Mouse (Mus musculus) MEL (cell line): Measurements from ENCODE around the gene Fam178b. TPM values are rescaled to one million over a fixed set of nuclear protein-coding genes. Genes with fewer than 3 reads are reported as not detected.

Experiments
- DNase-seq: peaks from one replicate; pipeline ENCODE4 v3.0.0; 2011; ENCODE audit warnings: low read depth, low spot score
- H3K27ac ChIP-seq: 2 replicates; pipeline ENCODE4 v1.5.1; 2012; ENCODE audit warnings: low read depth, mild to moderate bottlenecking, control low read depth, low read length, moderate library complexity; ENCODE audit not compliant: control insufficient read depth
- H3K27me3 ChIP-seq, 2 experiments: fragments of 150-350 bp in 1 of 2; sonication (generic) in 1 of 2; 2 replicates each; pipeline ENCODE4 v1.6.1; 2012; ENCODE audit warnings: low read length in 2 of 2, mild to moderate bottlenecking in 2 of 2, improper control_type of control experiment in 1 of 2, moderate library complexity in 1 of 2; ENCODE audit not compliant: insufficient read depth in 2 of 2, control insufficient read depth in 1 of 2
- H3K36me3 ChIP-seq, 2 experiments: 2 replicates each; pipeline ENCODE4 v1.6.1; 2012 to 2014; ENCODE audit warnings: low read length in 2 of 2, improper control_type of control experiment in 1 of 2, inconsistent platforms in 1 of 2, mild to moderate bottlenecking in 1 of 2; ENCODE audit not compliant: insufficient read depth in 2 of 2, control insufficient read depth in 1 of 2
- H3K4me1 ChIP-seq, 2 experiments: fragments of 150-350 bp in 1 of 2; sonication (generic) in 1 of 2; 2 replicates each; pipeline ENCODE4 v1.6.1; 2012; ENCODE audit warnings: low read length in 2 of 2, improper control_type of control experiment in 1 of 2, mild to moderate bottlenecking in 1 of 2; ENCODE audit not compliant: insufficient read depth in 2 of 2, control insufficient read depth in 1 of 2
- H3K4me3 ChIP-seq, 2 experiments: fragments of 150-350 bp in 1 of 2; sonication (generic) in 1 of 2; 2 replicates each; pipeline ENCODE4 v1.5.1; 2012; ENCODE audit warnings: low read depth in 2 of 2, low read length in 2 of 2, mild to moderate bottlenecking in 2 of 2, moderate library complexity in 2 of 2, control low read depth in 1 of 2, improper control_type of control experiment in 1 of 2; ENCODE audit not compliant: control insufficient read depth in 1 of 2, insufficient read depth in 1 of 2
- H3K79me2 ChIP-seq: 2 replicates; pipeline ENCODE4 v1.6.1; 2012; ENCODE audit warnings: mild to moderate bottlenecking, low read length, moderate library complexity; ENCODE audit not compliant: control insufficient read depth, poor library complexity, insufficient read depth
- H3K9ac ChIP-seq: 2 replicates; pipeline ENCODE4 v1.6.1; 2012; ENCODE audit warnings: low read depth, mild to moderate bottlenecking, control low read depth, low read length, moderate library complexity; ENCODE audit not compliant: control insufficient read depth, poor library complexity, severe bottlenecking
- H3K9me3 ChIP-seq: fragments of 150-350 bp; sonication (generic); replicated peaks from 2 replicates; pipeline ENCODE4 v1.6.1; 2012; ENCODE audit warnings: mild to moderate bottlenecking, low read length, improper control_type of control experiment, moderate library complexity; ENCODE audit not compliant: insufficient read depth
- CHD1 ChIP-seq: IDR thresholded peaks from 2 replicates; pipeline ENCODE4 v1.6.1; 2012; ENCODE audit warnings: low read depth, mild to moderate bottlenecking, inconsistent platforms, low read length, improper control_type of control experiment
- CHD2 ChIP-seq: IDR thresholded peaks from 2 replicates; pipeline ENCODE4 v1.6.1; 2011; ENCODE audit warnings: low read length, improper control_type of control experiment
- E2F4 ChIP-seq: IDR thresholded peaks from 2 replicates; pipeline ENCODE4 v1.6.1; 2011; ENCODE audit warnings: low read depth, low read length, improper control_type of control experiment, borderline replicate concordance
- ETS1 ChIP-seq: IDR thresholded peaks from 2 replicates; pipeline ENCODE4 v1.6.1; 2012; ENCODE audit warnings: low read depth, mild to moderate bottlenecking, inconsistent platforms, low read length, improper control_type of control experiment, moderate library complexity
- GABPA ChIP-seq: IDR thresholded peaks from 2 replicates; pipeline ENCODE4 v1.6.1; 2012; ENCODE audit warnings: low read depth, mild to moderate bottlenecking, inconsistent platforms, low read length, improper control_type of control experiment, moderate library complexity
- MAFK ChIP-seq: IDR thresholded peaks from 2 replicates; pipeline ENCODE4 v1.6.1; 2011; ENCODE audit warnings: low read depth, mild to moderate bottlenecking, low read length, improper control_type of control experiment, borderline replicate concordance
- MAZ ChIP-seq: IDR thresholded peaks from 2 replicates; pipeline ENCODE4 v1.6.1; 2012; ENCODE audit warnings: low read depth, mild to moderate bottlenecking, inconsistent platforms, low read length, improper control_type of control experiment
- MEF2A ChIP-seq: IDR thresholded peaks from 2 replicates; pipeline ENCODE4 v1.6.1; 2014; ENCODE audit warnings: low read depth, mild to moderate bottlenecking, inconsistent platforms, low read length, improper control_type of control experiment; ENCODE audit not compliant: poor library complexity, insufficient replicate concordance, severe bottlenecking; ENCODE audit errors: extremely low read depth
- MXI1 ChIP-seq: IDR thresholded peaks from 2 replicates; pipeline ENCODE4 v1.6.1; 2011; ENCODE audit warnings: mild to moderate bottlenecking, low read depth, low read length, improper control_type of control experiment
- MYC ChIP-seq: IDR thresholded peaks from 2 replicates; pipeline ENCODE4 v1.6.1; 2011; ENCODE audit warnings: low read depth, mild to moderate bottlenecking, low read length, improper control_type of control experiment, moderate library complexity
- POLR2A ChIP-seq, 2 experiments: IDR thresholded peaks; 2 replicates each; pipeline ENCODE4 v1.6.1; 2011 to 2012; ENCODE audit warnings: low read length in 2 of 2, mild to moderate bottlenecking in 2 of 2, control low read depth in 1 of 2, improper control_type of control experiment in 1 of 2, low read depth in 1 of 2, moderate library complexity in 1 of 2; ENCODE audit not compliant: control insufficient read depth in 1 of 2, insufficient read depth in 1 of 2, poor library complexity in 1 of 2
- RCOR1 ChIP-seq: IDR thresholded peaks from 2 replicates; pipeline ENCODE4 v1.6.1; 2012; ENCODE audit warnings: low read depth, mild to moderate bottlenecking, inconsistent platforms, low read length, improper control_type of control experiment
- SIN3A ChIP-seq: IDR thresholded peaks from 2 replicates; pipeline ENCODE4 v1.6.1; 2012; ENCODE audit warnings: low read length, improper control_type of control experiment, inconsistent platforms
- SMC3 ChIP-seq: IDR thresholded peaks from 2 replicates; pipeline ENCODE4 v1.6.1; 2011; ENCODE audit warnings: low read depth, low read length, improper control_type of control experiment
- UBTF ChIP-seq: IDR thresholded peaks from 2 replicates; pipeline ENCODE4 v1.6.1; 2012; ENCODE audit warnings: low read depth, mild to moderate bottlenecking, inconsistent platforms, low read length, improper control_type of control experiment, moderate library complexity, borderline replicate concordance; ENCODE audit not compliant: insufficient read depth
- USF1 ChIP-seq: IDR thresholded peaks from 2 replicates; pipeline ENCODE4 v1.6.1; 2014; ENCODE audit warnings: low read depth, mild to moderate bottlenecking, inconsistent platforms, low read length, improper control_type of control experiment, moderate library complexity
- USF2 ChIP-seq, 2 experiments: IDR thresholded peaks; 2 replicates each; pipeline ENCODE4 v1.6.1; 2011 to 2012; ENCODE audit warnings: improper control_type of control experiment in 2 of 2, low read length in 2 of 2, borderline replicate concordance in 1 of 2, inconsistent platforms in 1 of 2, low read depth in 1 of 2, mild to moderate bottlenecking in 1 of 2; ENCODE audit not compliant: insufficient read depth in 1 of 2
- ZNF384 ChIP-seq: IDR thresholded peaks from 2 replicates; pipeline ENCODE4 v1.6.1; 2012; ENCODE audit warnings: low read depth, mild to moderate bottlenecking, inconsistent platforms, low read length, improper control_type of control experiment
- polyA plus RNA-seq, 2 experiments: library from polyadenylated mRNA; stranded (reverse) in 1 of 2; unstranded in 1 of 2; fragments of >175 nt in 1 of 2; fragments of >200 nt in 1 of 2; gene quantifications; 2 replicates each; pipeline versions ENCODE4 v1.2.1 to v1.2.4; 2012; ENCODE audit warnings: low replicate concordance in 2 of 2, low read depth in 1 of 2; ENCODE audit not compliant: insufficient read length in 2 of 2, insufficient read depth in 1 of 2, missing spikeins in 1 of 2
- total RNA-seq: library from RNA; depleted of rRNA; stranded (reverse); fragments of 300-350 nt; gene quantifications from 2 replicates; pipeline ENCODE4 v1.2.3, GENCODE M21; 2012

The Fam178b gene
- total and polyA plus RNA-seq, 3 experiments, result 0.19 to 0.29 TPM; not detected in 1

DNA sequence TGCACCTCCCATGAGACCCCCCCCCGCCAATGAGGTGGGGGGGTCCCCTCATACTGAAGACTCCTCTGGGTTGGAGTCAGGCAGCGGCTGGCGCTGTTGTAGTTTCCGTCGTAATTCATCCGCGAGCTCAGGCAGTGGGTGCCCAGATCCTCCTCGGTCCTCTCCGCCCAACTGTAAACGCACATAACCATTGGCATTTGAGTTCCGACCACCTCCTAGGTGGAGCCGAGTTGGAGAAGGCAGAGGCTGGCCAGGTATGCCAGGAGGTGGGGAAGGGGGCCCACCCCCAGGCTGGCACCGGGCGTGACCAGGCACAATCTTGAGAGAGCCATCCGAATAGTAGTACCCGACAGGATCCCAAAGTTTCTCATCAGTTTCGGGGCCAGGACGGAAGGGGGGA, 133.5 kb downstream of the Fam178b start:
- no peaks in the 10 kb centered on the region for H3K27me3 ChIP-seq

DNA sequence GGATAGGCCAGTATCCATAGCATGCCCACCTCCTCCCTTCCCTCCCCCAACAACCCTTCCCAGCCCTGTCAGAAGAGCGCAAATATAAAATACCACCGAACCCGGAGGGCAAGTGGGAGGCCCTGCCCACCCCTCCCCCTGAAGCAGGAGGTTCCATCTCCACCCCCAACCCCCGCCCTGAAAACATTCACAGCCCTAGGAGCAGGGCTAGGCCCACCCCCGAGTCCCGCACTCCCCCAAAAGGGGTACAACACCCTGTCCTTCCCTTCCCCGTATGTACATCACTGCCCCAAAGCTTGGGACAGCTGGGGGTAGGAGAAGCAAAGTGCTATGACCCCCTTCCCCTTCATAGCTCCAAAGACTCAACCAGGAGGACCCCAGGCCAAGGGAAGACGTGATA, 134.2 kb downstream of the Fam178b start:
- no peaks in the 10 kb centered on the region for H3K27me3 ChIP-seq
- TF ChIP-seq UBTF (no peak), CHD2 (no peak), CHD1 (no peak), MAFK (no peak), MEF2A (no peak), MYC (no peak), SMC3 (no peak), ETS1 (no peak), USF1 (no peak), ZNF384 (no peak)
- TF ChIP-seq, all 39 proteins: peak for 0
- Histone ChIP-seq H3K9ac (no peak overlapping the region), H3K4me1 (peaks cover 0 to 3% of the 10 kb centered on the region in 2 experiments; a peak in 3 of 4 replicates), H3K79me2 (peaks cover 4% of the 10 kb centered on the region), H3K4me3 (no peak overlapping the region), H3K27ac (no peak overlapping the region), H3K9me3 (no peaks in the 10 kb centered on the region), H3K36me3 (no peaks in the 10 kb centered on the region)
- DNase-seq, result no peak

More for the DNA sequence above, 133.5 kb downstream of the Fam178b start:
- no peak for DNase-seq
- TF ChIP-seq E2F4 (no peak), RCOR1 (no peak), ZNF384 (no peak), GABPA (no peak), MYC (no peak), SIN3A (no peak), POLR2A (IDR thresholded peaks at IDR 0.05; ENCODE audit: control insufficient read depth in 1 of 2, insufficient read depth in 1 of 2, low read depth in 1 of 2, low read length in 2 of 2, poor library complexity in 1 of 2) (no peak), MXI1 (no peak), USF2 (IDR thresholded peaks at IDR 0.05; ENCODE audit: borderline replicate concordance in 1 of 2, insufficient read depth in 1 of 2, low read depth in 1 of 2, low read length in 2 of 2) (no peak), MAZ (no peak)
- Histone ChIP-seq H3K27ac (no peak overlapping the region), H3K4me3 (no peak overlapping the region), H3K4me1 (peaks cover 0 to 3% of the 10 kb centered on the region in 2 experiments; a peak in 3 of 4 replicates), H3K9ac (no peak overlapping the region), H3K79me2 (peaks cover 4% of the 10 kb centered on the region), H3K9me3 (no peaks in the 10 kb centered on the region), H3K36me3 (no peaks in the 10 kb centered on the region)
